Mouse (Mus musculus) stomach, postnatal 0 days (tissue): ENCODE measurements around the gene Fam110a.

ENCODE experiments used
- CTCF ChIP-seq: IDR thresholded peaks from 2 replicates; pipeline ENCODE4 v1.5.1; 2016; ENCODE audit warnings: antibody characterized with exemption, low read depth, mild to moderate bottlenecking, moderate library complexity
- EP300 ChIP-seq: optimal IDR thresholded peaks from 2 replicates; pipeline ENCODE3; 2016; ENCODE audit warnings: antibody characterized with exemption

GRCm38 (mm10) chr2:151953665-151954064, 26.4 kb downstream of the Fam110a start:
- TF ChIP-seq CTCF (no peak), EP300 (no peak)
